Mouse (Mus musculus): ENCODE data around the gene Mtcl1.

Mtcl1 gene

GRCm38 (mm10) chr17:66449460-66450341, at the start of gene Mtcl1:
TSS of gene Mtcl1 (minus strand) at chr17:66449750.
- in situ Hi-C loops (cut with MboI, MseI), result loop anchor here (5.0 kb wide), 1 partner anchor 212 kb away; no protein-coding TSS in a partner anchor

GRCm38 (mm10) chr17:66498598-66498997, 49.0 kb upstream of the Mtcl1 start:
- in situ Hi-C loops (cut with MboI, MseI), result loop anchor here (10.0 kb wide), 1 partner anchor 574 kb away; no protein-coding TSS in a partner anchor

GRCm38 (mm10) chr17:66496589-66496988, 47.0 kb upstream of the Mtcl1 start:
- in situ Hi-C loops (cut with MboI, MseI), result loop anchor here (10.0 kb wide), 1 partner anchor 572 kb away; no protein-coding TSS in a partner anchor

GRCm38 (mm10) chr17:66490022-66490601, 40.6 kb upstream of the Mtcl1 start:
- in situ Hi-C loops (cut with MboI, MseI), result loop anchor here (10.0 kb wide), 1 partner anchor 565 kb away; no protein-coding TSS in a partner anchor

GRCm38 (mm10) chr17:66486576-66486975, 37.0 kb upstream of the Mtcl1 start:
- in situ Hi-C loops (cut with MboI, MseI), result loop anchor here (10.0 kb wide), 1 partner anchor 252 kb away; no protein-coding TSS in a partner anchor

- in situ Hi-C loops (cut with MboI, MseI), result loop anchor here (10.0 kb wide), 1 partner anchor 251 kb away; no protein-coding TSS in a partner anchor
Observed at GRCm38 (mm10) chr17:66485742-66486141, 36.2 kb upstream of the Mtcl1 start.

- in situ Hi-C loops (cut with MboI, MseI), result loop anchor here (10.0 kb wide), 1 partner anchor 250 kb away; no protein-coding TSS in a partner anchor
Observed at GRCm38 (mm10) chr17:66484965-66485364, 35.4 kb upstream of the Mtcl1 start.

- in situ Hi-C loops (cut with MboI, MseI), result loop anchor here (10.0 kb wide), 1 partner anchor 249 kb away; no protein-coding TSS in a partner anchor
Observed at GRCm38 (mm10) chr17:66483651-66484454, 34.3 kb upstream of the Mtcl1 start.

GRCm38 (mm10) chr17:66481295-66481694, 31.7 kb upstream of the Mtcl1 start:
- in situ Hi-C loops (cut with MboI, MseI), result loop anchor here (10.0 kb wide), 1 partner anchor 246 kb away; no protein-coding TSS in a partner anchor

- in situ Hi-C loops (cut with MboI, MseI), result loop anchor here (10.0 kb wide), 1 partner anchor 246 kb away; no protein-coding TSS in a partner anchor
Observed at GRCm38 (mm10) chr17:66480491-66481278, 31.1 kb upstream of the Mtcl1 start.

GRCm38 (mm10) chr17:66479813-66480490, 30.4 kb upstream of the Mtcl1 start:
- in situ Hi-C loops (cut with MboI, MseI), result loop anchor here (10.0 kb wide), 1 partner anchor 245 kb away; no protein-coding TSS in a partner anchor

- in situ Hi-C loops (cut with MboI, MseI), result no loop called here
Observed at GRCm38 (mm10) chr17:66479311-66479710, 29.8 kb upstream of the Mtcl1 start.

GRCm38 (mm10) chr17:66473205-66473604, 23.7 kb upstream of the Mtcl1 start:
- in situ Hi-C loops (cut with MboI, MseI), result no loop called here

GRCm38 (mm10) chr17:66471775-66472174, 22.2 kb upstream of the Mtcl1 start:
- in situ Hi-C loops (cut with MboI, MseI), result no loop called here

- in situ Hi-C loops (cut with MboI, MseI), result no loop called here
Observed at GRCm38 (mm10) chr17:66471252-66471651, 21.7 kb upstream of the Mtcl1 start.

GRCm38 (mm10) chr17:66470020-66470419, 20.5 kb upstream of the Mtcl1 start:
- in situ Hi-C loops (cut with MboI, MseI), result no loop called here

GRCm38 (mm10) chr17:66457278-66457677, 7.7 kb upstream of the Mtcl1 start:
- in situ Hi-C loops (cut with MboI, MseI), result no loop called here

- in situ Hi-C loops (cut with MboI, MseI), result no loop called here
Observed at GRCm38 (mm10) chr17:66451143-66451542, 1.6 kb upstream of the Mtcl1 start.

GRCm38 (mm10) chr17:66450526-66451070, 1.0 kb upstream of the Mtcl1 start:
- in situ Hi-C loops (cut with MboI, MseI), result no loop called here

All from regulatory T cell (primary cell).